Mouse (Mus musculus): ENCODE data around the gene Nr5a2. TPM values are rescaled to one million over a fixed set of nuclear protein-coding genes. Genes with fewer than 3 reads are reported as not detected.

Nr5a2 gene
- total RNA-seq, 2 experiments from 2014 or later = 0.29 to 0.61 TPM

GRCm38 (mm10) chr1:136948511-136949275 is 11.6 kb downstream of the Nr5a2 start:
- DNase-seq = no peak

GRCm38 (mm10) chr1:136948127-136948422 is 12.2 kb downstream of the Nr5a2 start:
- DNase-seq = no peak

GRCm38 (mm10) chr1:136947394-136948126 is 12.7 kb downstream of the Nr5a2 start:
- no peak for DNase-seq

- no peak for DNase-seq
Measured at GRCm38 (mm10) chr1:136946806-136947393, 13.3 kb downstream of the Nr5a2 start.

- no peak for DNase-seq
Measured at GRCm38 (mm10) chr1:136946404-136946803, 13.8 kb downstream of the Nr5a2 start.

- no peak for DNase-seq
Measured at GRCm38 (mm10) chr1:136945876-136946275, 14.4 kb downstream of the Nr5a2 start.

GRCm38 (mm10) chr1:136945426-136945825 is 14.8 kb downstream of the Nr5a2 start:
- no peak for DNase-seq

- DNase-seq = no peak
Measured at GRCm38 (mm10) chr1:136940603-136941002, 19.6 kb downstream of the Nr5a2 start.

- DNase-seq = no peak
Measured at GRCm38 (mm10) chr1:136939220-136939619, 21.0 kb downstream of the Nr5a2 start.

GRCm38 (mm10) chr1:136935960-136936324 is 24.3 kb downstream of the Nr5a2 start:
- DNase-seq = no peak

- no peak for DNase-seq
Measured at GRCm38 (mm10) chr1:136935316-136935959, 24.8 kb downstream of the Nr5a2 start.

- no peak for DNase-seq
Measured at GRCm38 (mm10) chr1:136934051-136934450, 26.2 kb downstream of the Nr5a2 start.

GRCm38 (mm10) chr1:136931026-136931425 is 29.2 kb downstream of the Nr5a2 start:
- no peak for DNase-seq

GRCm38 (mm10) chr1:136929743-136930142 is 30.5 kb downstream of the Nr5a2 start:
- DNase-seq = no peak

- DNase-seq = no peak
Measured at GRCm38 (mm10) chr1:136927428-136927827, 32.8 kb downstream of the Nr5a2 start.

GRCm38 (mm10) chr1:136926026-136926425 is 34.2 kb downstream of the Nr5a2 start:
- DNase-seq = no peak

- DNase-seq = no peak
Measured at GRCm38 (mm10) chr1:136920089-136920488, 40.2 kb downstream of the Nr5a2 start.

GRCm38 (mm10) chr1:136918791-136919190 is 41.5 kb downstream of the Nr5a2 start:
- no peak for DNase-seq

- no peak for DNase-seq
Measured at GRCm38 (mm10) chr1:136915438-136915837, 44.8 kb downstream of the Nr5a2 start.

- DNase-seq = no peak
Measured at GRCm38 (mm10) chr1:136911996-136912395, 48.3 kb downstream of the Nr5a2 start.

- DNase-seq = no peak
Measured at GRCm38 (mm10) chr1:136911594-136911860, 48.7 kb downstream of the Nr5a2 start.

- DNase-seq = no peak
Measured at GRCm38 (mm10) chr1:136910741-136911593, 49.3 kb downstream of the Nr5a2 start.

Data from gastrocnemius, postnatal 25 days (tissue).